Mouse (Mus musculus): ENCODE results near the gene Btbd35f16.
"Not testable (repeated sequence)": the region's sequence is repeated elsewhere in the genome, so short reads cannot be mapped to it uniquely, and the experiment has no call there.

Gene Btbd35f16

DNA sequence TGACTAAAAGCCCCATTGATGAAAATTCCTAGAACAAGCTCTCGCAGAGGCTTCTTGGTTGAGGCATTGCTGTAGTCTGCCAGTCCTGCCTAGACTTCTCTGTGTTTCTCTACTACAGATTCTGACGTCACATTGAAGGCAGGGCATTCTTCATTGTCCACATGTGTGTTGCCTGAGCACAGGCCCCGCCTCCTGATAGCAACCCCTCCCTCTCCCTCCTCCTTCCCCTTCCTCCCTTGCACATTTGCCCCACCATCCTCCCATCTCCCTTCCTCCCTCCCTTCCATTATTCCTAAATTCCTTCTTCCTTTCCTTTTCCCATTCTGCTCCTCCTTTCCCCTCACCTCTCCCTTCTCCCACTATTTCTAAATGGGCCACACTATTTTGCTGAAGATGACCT lies at the start of gene Btbd35f16:
TSS of gene Btbd35f16 (minus strand) at position 101 of the 400 bp plus-strand sequence.
- not testable (repeated sequence) for DNase-seq (ENCODE audit: low spot score)
